Mouse (Mus musculus): Measurements from ENCODE around the gene Atp1a3.

DNA sequence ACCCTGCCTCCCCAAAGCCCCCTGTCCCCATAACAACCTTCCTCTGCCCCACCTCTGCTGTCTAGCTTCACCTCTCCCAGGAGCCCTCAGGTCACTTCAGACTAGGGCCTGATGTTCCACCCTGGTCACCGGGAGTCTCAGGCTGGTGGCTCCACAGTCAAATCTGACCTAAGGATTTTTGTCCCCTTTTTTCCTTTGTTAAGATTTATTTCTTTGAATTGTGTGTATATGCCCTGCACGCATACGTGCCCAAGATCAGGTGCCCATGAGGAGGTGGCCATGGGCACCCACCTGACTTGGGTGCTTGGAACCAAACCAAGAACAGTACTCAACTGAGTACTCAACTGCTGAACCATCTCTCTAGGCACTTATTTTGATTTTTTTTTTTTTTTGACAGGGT is 35.4 kb downstream of the Atp1a3 start:
- TF ChIP-seq CTCF (conservative IDR thresholded peaks at IDR 0.05; ENCODE audit: low read length) (no peak), NANOG (IDR thresholded peaks at IDR 0.05; ENCODE audit: borderline replicate concordance, low read length) (no peak)
